Mouse (Mus musculus): ENCODE measurements around the gene Iqgap2.

DNA sequence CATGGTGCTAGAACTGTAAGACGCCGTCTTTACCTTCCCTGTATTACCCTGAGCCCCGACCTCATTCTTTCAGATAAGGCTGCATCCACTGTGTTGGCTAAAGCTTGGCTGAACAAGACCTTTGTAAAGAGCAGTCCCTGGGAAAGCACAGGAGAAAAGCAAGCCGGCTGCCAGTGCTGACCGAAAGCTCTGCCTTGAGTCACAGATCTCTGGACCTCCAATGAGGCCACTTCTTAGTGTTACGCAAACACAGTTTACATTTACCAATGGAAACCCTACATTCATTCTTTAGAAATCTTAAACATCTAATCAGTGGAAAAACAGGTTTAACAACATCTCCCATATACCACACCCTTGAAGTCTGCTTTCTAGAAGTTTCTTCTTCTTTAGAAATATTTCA is 186.1 kb downstream of the Iqgap2 start:
- TF ChIP-seq CTCF (IDR thresholded peaks at IDR 0.05; ENCODE audit: borderline replicate concordance, extremely low read depth, insufficient read depth, insufficient read length) (no peak), POLR2A (IDR thresholded peaks at IDR 0.05; ENCODE audit: borderline replicate concordance, extremely low read depth, insufficient read depth, insufficient read length, poor library complexity, severe bottlenecking) (no peak)

Measured in brain, embryonic 14.5 days (tissue).